Mouse (Mus musculus) thymus, adult 2 months (tissue): ENCODE results near the gene Dcakd.

ENCODE experiments used
- CTCF ChIP-seq: fragments of 200-500 bp; IDR thresholded peaks from 2 replicates; pipeline ENCODE4 v1.5.1; 2012; ENCODE audit warnings: mild to moderate bottlenecking, control low read depth, low read length, moderate library complexity, borderline replicate concordance; ENCODE audit not compliant: control insufficient read depth, poor library complexity, insufficient read depth; ENCODE audit errors: extremely low read depth
- POLR2A ChIP-seq: fragments of 200-500 bp; IDR thresholded peaks from 2 replicates; pipeline ENCODE4 v1.6.1; 2012; ENCODE audit warnings: mild to moderate bottlenecking, low read length, control low read depth, moderate library complexity; ENCODE audit not compliant: control insufficient read depth, poor library complexity, insufficient read depth; ENCODE audit errors: extremely low read depth

DNA sequence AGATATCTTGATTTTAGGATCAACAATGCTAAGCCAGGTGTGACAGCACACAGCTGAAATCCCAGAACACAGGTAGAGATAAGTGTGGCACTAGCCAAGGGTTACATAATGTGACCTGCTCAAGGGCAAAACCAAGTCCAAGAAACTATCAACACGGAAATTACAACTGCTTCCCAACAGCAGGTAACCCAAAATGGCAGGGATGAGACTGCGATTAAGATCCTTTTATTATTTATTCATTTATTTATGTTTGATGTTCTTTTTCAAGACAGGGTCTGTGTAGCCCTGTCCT is 17.0 kb downstream of the Dcakd start:
- TF ChIP-seq POLR2A (no peak), CTCF (no peak)
